Mouse (Mus musculus): ENCODE measurements around the gene Klf16. TPM values are rescaled to one million over a fixed set of nuclear protein-coding genes. Genes with fewer than 3 reads are reported as not detected.

Klf16 gene
- polyA plus RNA-seq, 1 experiment from 2014 or later, result 12.1 TPM

GRCm38 (mm10) chr10:80604988-80605387 lies 27.9 kb upstream of the Klf16 start:
- no peak for ATAC-seq (ENCODE audit: insufficient number of reproducible peaks, insufficient read depth, low FRiP score, low TSS enrichment, low read depth)
- peaks cover 15% of the 10 kb centered on the region for H3K4me1 ChIP-seq (replicated peaks)
- WGBS, result 96% methylated on average over 2 of the region's 2 CpGs
- no peaks in the 10 kb centered on the region for H3K27me3 ChIP-seq
- H3K4me2 ChIP-seq, result no peak overlapping the region
- peaks cover 42% of the 10 kb centered on the region for H3K36me3 ChIP-seq
- no peak overlapping the region for H3K27ac ChIP-seq
- no peak overlapping the region for H3K4me3 ChIP-seq (replicated peaks)
- H3K9me3 ChIP-seq, result no peaks in the 10 kb centered on the region
- 0 out of 2 replicates have a peak overlapping the region, but pooled peaks have one; percentile 27 for H3K9ac ChIP-seq (replicated peaks)

- WGBS, result 89% methylated on average over 7 of the region's 7 CpGs
- H3K4me2 ChIP-seq, result peak overlapping the region; percentile 77
- peak overlapping the region; percentile 65 for H3K9ac ChIP-seq (replicated peaks)
- 0 out of 2 replicates have a peak overlapping the region, but pooled peaks have one; percentile 82 for H3K27ac ChIP-seq
- H3K9me3 ChIP-seq, result no peaks in the 10 kb centered on the region
- H3K4me3 ChIP-seq (replicated peaks), result peak overlapping the region; percentile 68
- no peak for ATAC-seq (ENCODE audit: insufficient number of reproducible peaks, insufficient read depth, low FRiP score, low TSS enrichment, low read depth)
- H3K4me1 ChIP-seq (replicated peaks), result peaks cover 15% of the 10 kb centered on the region
- no peaks in the 10 kb centered on the region for H3K27me3 ChIP-seq
- H3K36me3 ChIP-seq, result peaks cover 32% of the 10 kb centered on the region
Measured at GRCm38 (mm10) chr10:80604001-80604509, 26.9 kb upstream of the Klf16 start.

GRCm38 (mm10) chr10:80603364-80603763 lies 26.2 kb upstream of the Klf16 start:
- peak; percentile 5; the same call in 1 of the 2 replicates for ATAC-seq (ENCODE audit: insufficient number of reproducible peaks, insufficient read depth, low FRiP score, low TSS enrichment, low read depth)
- Histone ChIP-seq H3K9me3 (no peaks in the 10 kb centered on the region), H3K36me3 (peaks cover 26% of the 10 kb centered on the region), H3K9ac (replicated peaks) (peak overlapping the region; percentile 65), H3K4me3 (replicated peaks) (peak overlapping the region; percentile 68), H3K27me3 (no peaks in the 10 kb centered on the region), H3K4me1 (replicated peaks) (peaks cover 15% of the 10 kb centered on the region), H3K4me2 (peak overlapping the region; percentile 77), H3K27ac (peak overlapping the region; percentile 82)
- WGBS, result 41% methylated on average over 7 of the region's 7 CpGs

- ATAC-seq (ENCODE audit: insufficient number of reproducible peaks, insufficient read depth, low FRiP score, low TSS enrichment, low read depth), result peak; percentile 94
- H3K4me1 ChIP-seq (replicated peaks), result peaks cover 15% of the 10 kb centered on the region
- peaks cover 20% of the 10 kb centered on the region for H3K36me3 ChIP-seq
- H3K4me3 ChIP-seq (replicated peaks), result peak within 1 kb of the TSS; percentile 68
- peak within 1 kb of the TSS; percentile 65 for H3K9ac ChIP-seq (replicated peaks)
- peak within 1 kb of the TSS; percentile 77 for H3K4me2 ChIP-seq
- peak within 1 kb of the TSS; percentile 82 for H3K27ac ChIP-seq
- under 1% methylated on average over 54 of the region's 54 CpGs for WGBS
- no peaks in the 10 kb centered on the region for H3K9me3 ChIP-seq
- no peaks in the 10 kb centered on the region for H3K27me3 ChIP-seq
Measured at GRCm38 (mm10) chr10:80602698-80603325, 25.7 kb upstream of the Klf16 start, which contains the start of the genes Scamp4 and Adat3. Scamp4 (plus strand) TSS chr10:80602872. Adat3 (plus strand) TSS chr10:80602880.

DNA sequence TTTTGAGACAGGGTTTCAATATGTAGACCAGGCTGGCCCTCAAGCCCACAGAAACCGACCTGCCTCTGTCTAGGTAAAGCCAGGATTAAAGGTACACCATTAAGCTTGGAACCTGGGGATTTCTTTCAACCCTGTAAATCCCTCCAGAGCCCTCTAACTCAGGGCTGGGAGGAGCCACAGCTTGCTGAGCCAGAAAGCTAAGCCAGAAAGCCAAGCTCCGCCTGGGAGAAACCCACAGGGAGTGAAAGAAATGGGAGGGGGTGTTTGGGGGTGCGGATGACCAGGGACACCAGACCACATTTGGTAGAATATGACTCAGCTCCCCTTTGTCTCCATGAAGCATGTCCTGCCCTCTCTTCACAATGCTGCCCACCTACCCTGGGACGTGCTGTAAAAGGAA lies 19.2 kb upstream of the Klf16 start:
- 43% methylated on average over 4 of the region's 4 CpGs for WGBS
- no peak overlapping the region for H3K4me2 ChIP-seq
- H3K27me3 ChIP-seq, result no peaks in the 10 kb centered on the region
- H3K36me3 ChIP-seq, result no peaks in the 10 kb centered on the region
- no peaks in the 10 kb centered on the region for H3K4me1 ChIP-seq (replicated peaks)
- no peaks in the 10 kb centered on the region for H3K9me3 ChIP-seq
- H3K9ac ChIP-seq (replicated peaks), result no peak overlapping the region
- no peak overlapping the region for H3K4me3 ChIP-seq (replicated peaks)
- ATAC-seq (ENCODE audit: insufficient number of reproducible peaks, insufficient read depth, low FRiP score, low TSS enrichment, low read depth), result no peak
- no peak overlapping the region for H3K27ac ChIP-seq

DNA sequence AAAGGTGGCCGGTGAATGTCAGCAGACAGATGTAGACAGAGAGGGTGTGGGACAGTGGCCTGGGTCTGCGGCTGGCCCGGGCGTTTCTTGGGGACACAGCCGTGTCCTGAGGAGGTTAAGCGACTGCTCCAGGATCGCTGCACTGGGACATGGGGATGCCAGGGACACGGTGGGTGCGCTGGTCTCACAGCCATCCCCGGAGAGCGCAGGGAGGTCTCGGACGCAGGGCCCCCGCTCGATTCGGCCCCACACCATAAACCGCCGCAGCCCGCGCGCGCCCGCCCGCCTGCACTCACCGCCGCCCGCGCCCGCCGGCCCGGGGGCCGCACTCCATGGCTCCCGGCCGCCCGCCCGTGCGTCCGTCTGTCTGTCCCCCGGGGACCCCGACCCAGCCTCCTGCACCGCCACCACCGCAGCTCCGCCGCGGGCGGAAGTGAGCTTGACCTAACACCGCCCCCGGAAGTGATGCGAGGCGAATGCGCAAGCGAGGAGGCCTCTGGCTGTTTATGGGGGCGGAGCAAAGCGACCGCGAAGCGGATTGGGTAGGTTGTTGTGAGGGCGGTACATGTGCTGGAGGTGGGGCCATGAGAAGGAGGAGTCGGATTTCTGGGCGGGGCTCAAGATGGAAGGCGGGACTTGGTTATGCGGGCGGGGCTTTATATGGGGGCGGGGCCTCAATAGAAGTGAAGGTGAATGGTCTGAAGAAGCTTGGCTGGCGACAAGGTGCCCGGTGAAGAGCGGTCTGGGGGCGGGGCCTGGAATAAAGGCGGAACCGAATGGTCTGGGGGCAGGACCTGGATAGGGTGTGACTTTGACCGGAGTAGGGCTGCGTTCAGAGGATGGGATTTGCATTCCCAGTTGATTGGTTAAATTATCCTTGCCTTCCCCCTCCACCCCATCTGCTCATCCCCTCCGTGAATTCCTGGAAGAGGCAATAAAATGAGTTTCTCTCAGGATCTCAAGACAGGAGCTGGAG lies 13.0 kb upstream of the Klf16 start, which contains the start of gene Abhd17a:
Abhd17a (minus strand) TSS at position 463 of the 976 bp plus-strand sequence.
- Histone ChIP-seq H3K9me3 (no peaks in the 10 kb centered on the region), H3K4me2 (peak within 1 kb of the TSS; percentile 99), H3K27me3 (no peaks in the 10 kb centered on the region), H3K9ac (replicated peaks) (peak within 1 kb of the TSS; percentile 86), H3K4me3 (replicated peaks) (peak within 1 kb of the TSS; percentile 92), H3K36me3 (peaks cover 19% of the 10 kb centered on the region), H3K27ac (peak within 1 kb of the TSS; percentile 62; the same call in 1 of the 2 replicates), H3K4me1 (replicated peaks) (peaks cover 23% of the 10 kb centered on the region)
- ATAC-seq (ENCODE audit: insufficient number of reproducible peaks, insufficient read depth, low FRiP score, low TSS enrichment, low read depth), result peak; percentile 94
- WGBS, result under 1% methylated on average over 71 of the region's 73 CpGs

DNA sequence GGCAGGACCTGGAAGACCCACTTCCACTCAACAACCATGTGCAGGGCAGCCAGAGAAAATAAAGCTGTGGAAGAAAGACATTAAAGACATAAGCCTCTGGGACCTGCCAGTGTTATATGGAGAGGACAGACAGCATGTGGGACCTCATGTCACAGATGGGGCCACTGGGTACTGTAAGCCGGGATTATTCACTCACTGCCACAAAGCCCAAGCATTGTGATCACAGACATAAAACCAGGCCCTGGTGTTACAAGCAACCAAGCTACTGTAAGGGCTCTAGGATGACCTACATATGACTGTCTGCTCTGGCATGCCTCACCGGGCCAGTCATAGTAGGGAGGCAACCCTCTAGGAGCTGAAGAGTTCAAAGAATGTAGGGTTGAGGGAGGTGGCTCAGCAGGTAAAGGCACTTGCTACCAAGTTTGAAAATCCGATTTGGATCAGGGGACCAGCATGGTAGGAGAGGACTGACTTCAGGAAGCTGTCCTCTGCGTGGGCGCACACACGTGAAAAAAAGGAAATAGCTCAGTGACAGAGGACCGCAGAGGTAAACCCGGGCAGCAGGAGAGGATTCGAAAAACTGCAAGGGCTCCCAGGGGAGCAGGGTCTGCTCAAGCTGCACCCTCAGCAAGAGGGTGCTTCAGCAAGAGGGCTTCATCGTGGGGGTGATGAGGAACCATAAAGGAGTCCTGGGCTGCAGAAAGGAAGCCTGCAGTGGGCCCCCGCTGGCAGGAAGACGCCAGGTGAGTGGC lies 12.2 kb upstream of the Klf16 start:
- no peaks in the 10 kb centered on the region for H3K9me3 ChIP-seq
- peaks cover 28% of the 10 kb centered on the region for H3K36me3 ChIP-seq
- H3K9ac ChIP-seq (replicated peaks), result peak overlapping the region; percentile 86
- peak overlapping the region; percentile 92 for H3K4me3 ChIP-seq (replicated peaks)
- 18% methylated on average over 12 of the region's 12 CpGs for WGBS
- H3K27ac ChIP-seq, result peak overlapping the region; percentile 62; the same call in 1 of the 2 replicates
- peak overlapping the region; percentile 99 for H3K4me2 ChIP-seq
- H3K27me3 ChIP-seq, result no peaks in the 10 kb centered on the region
- H3K4me1 ChIP-seq (replicated peaks), result peaks cover 30% of the 10 kb centered on the region
- no peak for ATAC-seq (ENCODE audit: insufficient number of reproducible peaks, insufficient read depth, low FRiP score, low TSS enrichment, low read depth)

DNA sequence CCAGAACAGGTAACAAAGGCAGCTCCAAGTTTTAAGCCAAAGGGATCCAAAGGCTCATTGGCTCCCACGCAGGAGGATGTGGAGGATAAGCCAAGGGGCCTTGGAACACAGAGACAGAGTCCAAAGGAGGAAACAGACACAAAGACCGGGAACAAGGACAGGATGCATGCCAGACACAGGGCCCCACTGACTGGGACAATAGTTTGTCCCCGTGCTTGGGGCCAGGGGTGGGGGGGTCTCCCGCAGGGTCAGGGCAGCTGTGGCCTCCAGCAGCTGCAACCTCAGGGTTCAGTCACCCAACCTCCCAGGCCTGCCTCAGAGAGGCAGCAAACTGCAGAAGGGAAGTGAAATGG lies 10.2 kb upstream of the Klf16 start:
- H3K27me3 ChIP-seq, result no peaks in the 10 kb centered on the region
- H3K9ac ChIP-seq (replicated peaks), result no peak overlapping the region
- H3K9me3 ChIP-seq, result no peaks in the 10 kb centered on the region
- peaks cover 30% of the 10 kb centered on the region for H3K4me1 ChIP-seq (replicated peaks)
- 0 out of 2 replicates have a peak overlapping the region, but pooled peaks have one; percentile 11 for H3K4me3 ChIP-seq (replicated peaks)
- H3K4me2 ChIP-seq, result peak overlapping the region; percentile 10; the same call in 1 of the 2 replicates
- 64% methylated on average over 3 of the region's 4 CpGs for WGBS
- ATAC-seq (ENCODE audit: insufficient number of reproducible peaks, insufficient read depth, low FRiP score, low TSS enrichment, low read depth), result no peak
- H3K27ac ChIP-seq, result peak overlapping the region; percentile 53; the same call in 1 of the 2 replicates
- peaks cover 45% of the 10 kb centered on the region for H3K36me3 ChIP-seq

- Histone ChIP-seq H3K36me3 (peaks cover 51% of the 10 kb centered on the region), H3K4me1 (replicated peaks) (peaks cover 30% of the 10 kb centered on the region), H3K9me3 (no peaks in the 10 kb centered on the region)
Measured at GRCm38 (mm10) chr10:80586407-80587304, 9.5 kb upstream of the Klf16 start.

More at GRCm38 (mm10) chr10:80586407-80587304, 9.5 kb upstream of the Klf16 start:
- H3K27ac ChIP-seq, result peak overlapping the region; percentile 53
- H3K27me3 ChIP-seq, result no peaks in the 10 kb centered on the region
- H3K4me2 ChIP-seq, result peak overlapping the region; percentile 32; the same call in 1 of the 2 replicates
- H3K4me3 ChIP-seq (replicated peaks), result peak overlapping the region; percentile 11; the same call in 1 of the 2 replicates
- ATAC-seq (ENCODE audit: insufficient number of reproducible peaks, insufficient read depth, low FRiP score, low TSS enrichment, low read depth), result no peak
- no peak overlapping the region; the same call in 1 of the 2 replicates for H3K9ac ChIP-seq (replicated peaks)
- 94% methylated on average over 51 of the region's 51 CpGs for WGBS
